Mouse (Mus musculus): ENCODE data around the gene Acp5.

GRCm38 (mm10) chr9:22116086-22116485, 19.4 kb downstream of the Acp5 start:
- TF ChIP-seq CTCF (IDR thresholded peaks at IDR 0.05) (no peak), POLR2A (IDR thresholded peaks at IDR 0.05; ENCODE audit: insufficient read depth, low read depth, low read length) (no peak)

Data from heart, adult 2 months (tissue).